Mouse (Mus musculus) CH12.LX (cell line): ENCODE results near the gene Camta1. TPM values are rescaled to one million over a fixed set of nuclear protein-coding genes. Genes with fewer than 3 reads are reported as not detected.

Source experiments
- DNase-seq: peaks from one replicate; pipeline ENCODE4 v3.0.0-alpha.2; 2013; ENCODE audit errors: extremely low read depth
- H3K27ac ChIP-seq: 2 replicates; pipeline ENCODE4 v1.5.1; 2012; ENCODE audit warnings: low read depth, mild to moderate bottlenecking, control low read depth, moderate library complexity; ENCODE audit not compliant: insufficient read depth
- H3K27me3 ChIP-seq: replicated peaks from 2 replicates; pipeline ENCODE3; 2012; ENCODE audit warnings: inconsistent platforms
- H3K36me3 ChIP-seq, 2 experiments: replicated peaks in 1 of 2; 2 replicates each; pipeline versions ENCODE3 to v1.6.1; 2012; ENCODE audit warnings: inconsistent platforms in 1 of 2, low read length in 1 of 2, mild to moderate bottlenecking in 1 of 2, mixed read lengths in 1 of 2, moderate library complexity in 1 of 2; ENCODE audit not compliant: control insufficient read depth in 1 of 2, insufficient read depth in 1 of 2
- H3K4me1 ChIP-seq, 2 experiments: 2 replicates each; pipeline ENCODE4 v1.6.1; 2012; ENCODE audit warnings: inconsistent platforms in 1 of 2, moderate library complexity in 1 of 2; ENCODE audit not compliant: insufficient read depth in 2 of 2, control insufficient read depth in 1 of 2
- H3K4me2 ChIP-seq: 2 replicates; pipeline ENCODE4 v1.6.1; 2012; ENCODE audit warnings: low read depth, mild to moderate bottlenecking, control low read depth; ENCODE audit not compliant: poor library complexity, insufficient read depth, severe bottlenecking
- H3K4me3 ChIP-seq, 3 experiments: fragments of 150-350 bp in 1 of 3; sonication (generic) in 1 of 3; replicated peaks in 1 of 3; 2 replicates each; pipeline versions ENCODE3 to v1.5.1; 2011 to 2012; ENCODE audit warnings: low read depth in 2 of 3, low read length in 2 of 3, mild to moderate bottlenecking in 2 of 3, moderate library complexity in 2 of 3, control low read depth in 1 of 3, improper control_type of control experiment in 1 of 3, inconsistent platforms in 1 of 3, mixed read lengths in 1 of 3; ENCODE audit not compliant: poor library complexity in 1 of 3
- H3K79me2 ChIP-seq: replicated peaks from 2 replicates; pipeline ENCODE4 v1.6.1; 2012; ENCODE audit warnings: mild to moderate bottlenecking, moderate library complexity; ENCODE audit not compliant: control insufficient read depth, poor library complexity, insufficient read depth, severe bottlenecking; ENCODE audit errors: extremely low read depth
- H3K9ac ChIP-seq: 2 replicates; pipeline ENCODE4 v1.6.1; 2012; ENCODE audit warnings: low read depth, mild to moderate bottlenecking, control low read depth, moderate library complexity; ENCODE audit not compliant: insufficient read depth
- H3K9me3 ChIP-seq: replicated peaks from 2 replicates; pipeline ENCODE3; 2012; ENCODE audit warnings: low read length, inconsistent platforms, mixed read lengths
- BHLHE40 ChIP-seq: IDR thresholded peaks from 2 replicates; pipeline ENCODE4 v1.6.1; 2011; ENCODE audit warnings: mild to moderate bottlenecking, low read depth, low read length, improper control_type of control experiment
- CHD1 ChIP-seq: IDR thresholded peaks from 2 replicates; pipeline ENCODE4 v1.6.1; 2012; ENCODE audit warnings: low read depth, low read length, improper control_type of control experiment, inconsistent platforms
- CHD2 ChIP-seq: IDR thresholded peaks from 2 replicates; pipeline ENCODE4 v1.6.1; 2011; ENCODE audit warnings: low read length, improper control_type of control experiment
- ETS1 ChIP-seq: conservative IDR thresholded peaks from 2 replicates; pipeline ENCODE4 v1.6.1; 2012; ENCODE audit warnings: low read depth, mild to moderate bottlenecking, inconsistent platforms, low read length, improper control_type of control experiment, moderate library complexity
- HCFC1 ChIP-seq: IDR thresholded peaks from 2 replicates; pipeline ENCODE4 v1.6.1; 2012; ENCODE audit warnings: low read depth, mild to moderate bottlenecking, inconsistent platforms, low read length, improper control_type of control experiment
- JUND ChIP-seq: conservative IDR thresholded peaks from 2 replicates; pipeline ENCODE4 v1.6.1; 2011; ENCODE audit warnings: low read depth, low read length, improper control_type of control experiment
- KAT2A ChIP-seq: IDR thresholded peaks from 2 replicates; pipeline ENCODE4 v1.6.1; 2012; ENCODE audit warnings: low read length, improper control_type of control experiment, inconsistent platforms; ENCODE audit not compliant: insufficient replicate concordance
- MEF2A ChIP-seq: IDR thresholded peaks from 2 replicates; pipeline ENCODE4 v1.6.1; 2014; ENCODE audit warnings: low read depth, mild to moderate bottlenecking, inconsistent platforms, low read length, improper control_type of control experiment, borderline replicate concordance
- MXI1 ChIP-seq: IDR thresholded peaks from 2 replicates; pipeline ENCODE4 v1.6.1; 2011; ENCODE audit warnings: mild to moderate bottlenecking, low read depth, low read length, improper control_type of control experiment
- POLR2AphosphoS2 ChIP-seq: IDR thresholded peaks from 2 replicates; pipeline ENCODE4 v1.6.1; 2011; ENCODE audit warnings: low read depth, low read length, improper control_type of control experiment
- RAD21 ChIP-seq: IDR thresholded peaks from 2 replicates; pipeline ENCODE4 v1.6.1; 2011; ENCODE audit warnings: low read depth, mild to moderate bottlenecking, low read length, improper control_type of control experiment, moderate library complexity
- TBP ChIP-seq: conservative IDR thresholded peaks from 2 replicates; pipeline ENCODE4 v1.6.1; 2011; ENCODE audit warnings: low read depth, low read length, improper control_type of control experiment
- UBTF ChIP-seq: IDR thresholded peaks from 2 replicates; pipeline ENCODE4 v1.6.1; 2012; ENCODE audit warnings: low read depth, mild to moderate bottlenecking, inconsistent platforms, low read length, improper control_type of control experiment, moderate library complexity
- ZKSCAN1 ChIP-seq: IDR thresholded peaks from 2 replicates; pipeline ENCODE4 v1.6.1; 2012; ENCODE audit warnings: low read depth, inconsistent platforms, low read length, improper control_type of control experiment, borderline replicate concordance
- ZNF384 ChIP-seq: IDR thresholded peaks from 2 replicates; pipeline ENCODE4 v1.6.1; 2012; ENCODE audit warnings: low read depth, low read length, improper control_type of control experiment, inconsistent platforms
- dilution Hi-C: fragments of 300-500 bp; cut with MboI; formaldehyde crosslinking; loops from 2 replicates; pipeline ENCODE4 v1.14.3; 2020; ENCODE audit warnings: low sequenced_read_pairs; ENCODE audit not compliant: extremely low pct_unique_long_range_greater_than_20kb, extremely low pct_ligation_motif_present
- in situ Hi-C: fragments of 300-500 bp; cut with MboI; formaldehyde crosslinking; loops from 3 replicates; pipeline ENCODE4 v1.14.3; 2019; ENCODE audit warnings: low sequenced_read_pairs, low pct_ligation_motif_present, low pct_unique_long_range_greater_than_20kb, mixed read lengths
- polyA plus RNA-seq: library from polyadenylated mRNA; unstranded; fragments of >175 nt; gene quantifications from 2 replicates; pipeline ENCODE4 v1.2.1, GENCODE M21; 2012; ENCODE audit warnings: low read depth; ENCODE audit not compliant: insufficient read length
- total RNA-seq, 2 experiments: library from RNA; depleted of rRNA; stranded (reverse); fragments of 300-350 nt in 1 of 2; fragments of >200 nt in 1 of 2; gene quantifications; 2 replicates each; pipeline ENCODE4 v1.2.3; 2012 to 2014

The Camta1 gene
- total and polyA plus RNA-seq, 3 experiments = 9.9 to 32.5 (median 15.3) TPM

DNA sequence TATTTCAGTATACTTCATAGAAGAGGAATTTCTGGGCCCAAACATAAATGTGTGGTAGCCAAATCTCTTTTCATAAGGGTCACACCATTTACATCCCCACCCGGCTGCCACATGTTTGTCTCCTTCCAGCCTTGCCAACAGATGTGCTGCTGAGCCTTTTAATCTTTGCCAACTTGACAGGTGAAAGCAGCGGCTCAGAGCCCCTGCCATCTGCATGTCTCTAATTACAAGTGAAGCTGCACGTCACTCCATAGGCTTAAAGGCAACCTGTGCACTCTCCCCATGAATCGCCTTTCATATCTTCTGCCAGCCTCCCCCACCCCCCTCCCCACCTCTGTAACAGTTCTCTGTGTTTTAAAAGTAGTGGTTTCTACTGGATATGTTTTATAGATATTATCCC, 351.3 kb downstream of the Camta1 start:
- Histone ChIP-seq H3K27ac (no peak overlapping the region), H3K9me3 (peaks cover 80% of the 10 kb centered on the region), H3K4me3 (no peak overlapping the region), H3K79me2 (no peaks in the 10 kb centered on the region), H3K36me3 (no peaks in the 10 kb centered on the region), H3K4me2 (no peak overlapping the region), H3K27me3 (no peaks in the 10 kb centered on the region), H3K4me1 (no peaks in the 10 kb centered on the region), H3K9ac (no peak overlapping the region)
- in situ Hi-C loops = no loop called here
- dilution Hi-C loops = no loop called here
- TF ChIP-seq RAD21 (no peak), HCFC1 (no peak), BHLHE40 (no peak), CHD2 (no peak), ZKSCAN1 (no peak), ZNF384 (no peak)
- DNase-seq = no peak

DNA sequence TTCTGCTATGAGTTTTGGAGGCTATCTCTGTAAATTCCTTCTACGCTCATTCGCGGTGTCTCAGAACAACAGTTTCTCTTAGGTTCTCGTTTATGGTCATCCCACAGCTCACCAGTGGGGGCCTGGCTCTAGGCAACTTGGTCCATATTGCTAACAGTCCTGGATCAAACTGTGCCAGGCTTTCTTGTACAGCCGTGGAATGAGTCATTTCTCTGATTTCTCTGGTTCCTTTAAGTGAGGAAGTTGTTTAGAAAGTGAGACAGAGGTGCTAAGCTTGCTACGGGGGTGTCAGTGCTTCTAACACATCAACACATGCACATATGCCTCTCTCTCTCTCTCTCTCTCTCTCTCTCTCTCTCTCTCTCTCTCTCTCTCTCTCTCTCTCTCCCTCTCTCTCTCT, 355.0 kb downstream of the Camta1 start:
- TF ChIP-seq CHD1 (no peak), CHD2 (no peak), POLR2AphosphoS2 (no peak), JUND (no peak), MEF2A (no peak), ZNF384 (no peak), ETS1 (no peak)
- no peak overlapping the region for H3K4me2 ChIP-seq
- in situ Hi-C loops (no loop called here), dilution Hi-C loops (no loop called here)
- H3K9me3 ChIP-seq = peaks cover 87% of the 10 kb centered on the region
- H3K79me2 ChIP-seq = no peaks in the 10 kb centered on the region
- no peaks in the 10 kb centered on the region for H3K27me3 ChIP-seq
- no peak overlapping the region for H3K4me3 ChIP-seq
- DNase-seq = no peak
- H3K9ac ChIP-seq = no peak overlapping the region
- no peaks in the 10 kb centered on the region for H3K4me1 ChIP-seq
- no peaks in the 10 kb centered on the region for H3K36me3 ChIP-seq
- H3K27ac ChIP-seq = no peak overlapping the region

DNA sequence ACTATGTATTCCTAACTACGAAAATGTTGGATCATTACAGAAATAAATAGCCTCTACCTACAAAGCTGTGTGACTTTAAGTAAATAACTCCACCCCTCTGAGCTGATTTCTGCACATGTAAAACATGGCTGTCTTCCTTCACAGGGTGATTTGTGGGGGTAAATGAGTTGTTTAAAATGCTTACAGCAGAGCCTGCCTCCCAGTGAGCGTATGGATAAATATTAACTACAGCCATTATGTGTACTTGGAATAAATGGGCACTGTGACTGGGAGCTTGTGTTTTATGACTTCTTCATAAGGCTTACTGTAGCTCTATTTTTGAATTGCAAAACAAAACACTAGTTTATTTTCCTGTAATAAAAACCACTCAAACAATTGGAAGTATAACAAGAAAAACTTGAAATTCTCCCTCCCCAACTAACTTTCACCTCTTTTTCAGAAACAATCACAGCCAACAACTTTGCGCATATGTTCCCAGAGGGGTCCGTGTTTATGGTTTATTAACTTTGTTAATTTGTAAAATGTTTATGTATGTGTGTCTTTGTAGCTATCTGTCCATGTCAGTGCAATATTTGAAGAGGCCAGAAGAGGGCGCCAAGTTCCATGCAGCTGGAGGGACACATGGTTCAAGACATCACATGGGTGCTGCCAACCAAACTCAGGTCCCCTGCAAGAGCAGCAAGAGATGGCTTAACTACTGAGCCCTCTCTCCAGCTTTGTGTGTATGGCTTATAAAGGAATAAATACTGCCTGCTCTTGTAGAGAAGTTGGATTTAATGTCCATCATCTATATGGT, 363.0 kb downstream of the Camta1 start:
- H3K9ac ChIP-seq = no peak overlapping the region
- dilution Hi-C loops = no loop called here
- H3K27ac ChIP-seq = no peak overlapping the region
- H3K36me3 ChIP-seq = no peaks in the 10 kb centered on the region
- H3K27me3 ChIP-seq = no peaks in the 10 kb centered on the region
- in situ Hi-C loops = no loop called here
- H3K4me3 ChIP-seq = no peak overlapping the region
- no peak for TF ChIP-seq TBP
- no peak for TF ChIP-seq KAT2A
- TF ChIP-seq CHD2 = no peak
- TF ChIP-seq UBTF = no peak
- no peak for TF ChIP-seq MXI1
- TF ChIP-seq CHD1 = no peak
- H3K79me2 ChIP-seq = no peaks in the 10 kb centered on the region
- H3K9me3 ChIP-seq = peaks cover 88% of the 10 kb centered on the region
- H3K4me1 ChIP-seq = no peaks in the 10 kb centered on the region
- no peak for DNase-seq
- no peak overlapping the region for H3K4me2 ChIP-seq
